Mouse (Mus musculus) embryo, embryonic 10.5 days (tissue): ENCODE results near the gene Barx2.
"Not testable (repeated sequence)": the region's sequence is repeated elsewhere in the genome, so short reads cannot be mapped to it uniquely, and the experiment has no call there.

Experiments
- DNase-seq: peaks from one replicate; pipeline ENCODE4 v3.0.0-alpha.2; 2015; ENCODE audit warnings: low spot score

Gene Barx2

GRCm38 (mm10) chr9:31912921-31913738 lies at the start of gene Barx2:
Gene Barx2, minus strand, starts transcription at chr9:31913462.
- peak; percentile 82 for DNase-seq

- DNase-seq, result no peak
Observed at GRCm38 (mm10) chr9:31962265-31962664, 49.0 kb upstream of the Barx2 start.

- DNase-seq, result no peak
Observed at GRCm38 (mm10) chr9:31960488-31960887, 47.2 kb upstream of the Barx2 start.

- no peak for DNase-seq
Observed at GRCm38 (mm10) chr9:31958120-31958519, 44.9 kb upstream of the Barx2 start.

- no peak for DNase-seq
Observed at GRCm38 (mm10) chr9:31950506-31950905, 37.2 kb upstream of the Barx2 start.

- DNase-seq, result no peak
Observed at GRCm38 (mm10) chr9:31949031-31949430, 35.8 kb upstream of the Barx2 start.

- no peak for DNase-seq
Observed at GRCm38 (mm10) chr9:31947051-31947450, 33.8 kb upstream of the Barx2 start.

GRCm38 (mm10) chr9:31942334-31942733 lies 29.1 kb upstream of the Barx2 start:
- DNase-seq, result peak; percentile 39

GRCm38 (mm10) chr9:31936486-31936885 lies 23.2 kb upstream of the Barx2 start:
- not testable (repeated sequence) for DNase-seq

GRCm38 (mm10) chr9:31931691-31932090 lies 18.4 kb upstream of the Barx2 start:
- no peak for DNase-seq

- DNase-seq, result no peak
Observed at GRCm38 (mm10) chr9:31931255-31931654, 18.0 kb upstream of the Barx2 start.

GRCm38 (mm10) chr9:31926766-31927165 lies 13.5 kb upstream of the Barx2 start:
- no peak for DNase-seq

GRCm38 (mm10) chr9:31925830-31926624 lies 12.8 kb upstream of the Barx2 start:
- peak; percentile 93 for DNase-seq

GRCm38 (mm10) chr9:31923529-31923928 lies 10.3 kb upstream of the Barx2 start:
- DNase-seq, result no peak

- no peak for DNase-seq
Observed at GRCm38 (mm10) chr9:31919802-31920201, 6.5 kb upstream of the Barx2 start.

- peak; percentile 42 for DNase-seq
Observed at GRCm38 (mm10) chr9:31916421-31916820, 3.2 kb upstream of the Barx2 start.

GRCm38 (mm10) chr9:31914871-31915270 lies 1.6 kb upstream of the Barx2 start:
- DNase-seq, result peak; percentile 70

GRCm38 (mm10) chr9:31913739-31914591 lies 703 bp upstream of the Barx2 start:
- DNase-seq, result peak; percentile 57

GRCm38 (mm10) chr9:31912553-31912920 lies 725 bp downstream of the Barx2 start:
- DNase-seq, result no peak

GRCm38 (mm10) chr9:31910221-31910620 lies 3.0 kb downstream of the Barx2 start:
- no peak for DNase-seq

- DNase-seq, result no peak
Observed at GRCm38 (mm10) chr9:31901781-31902180, 11.5 kb downstream of the Barx2 start.

- peak; percentile 32 for DNase-seq
Observed at GRCm38 (mm10) chr9:31894775-31895320, 18.4 kb downstream of the Barx2 start.
